Mouse (Mus musculus): ENCODE measurements around the gene D11Wsu47e.

GRCm38 (mm10) chr11:113660940-113661339 lies 23.3 kb upstream of the D11Wsu47e start:
- no peak for TF ChIP-seq CTCF (IDR thresholded peaks at IDR 0.05; ENCODE audit: control insufficient read depth, insufficient read depth, low read length)
- no peak for TF ChIP-seq POLR2A (IDR thresholded peaks at IDR 0.05; ENCODE audit: borderline replicate concordance, control insufficient read depth, low read depth, low read length)
